Mouse (Mus musculus) heart, adult 2 months (tissue): ENCODE data around the gene Fkbp10.
A peak's percentile ranks its signal among the peaks of the same experiment; 100 is the strongest.

Source experiments
- CTCF ChIP-seq: fragments of 200-600 bp; IDR thresholded peaks from 2 replicates; pipeline ENCODE4 v1.8.1; 2022; ENCODE audit warnings: antibody characterized with exemption, mild to moderate bottlenecking, moderate library complexity
- EP300 ChIP-seq: fragments of 200-500 bp; IDR thresholded peaks from 2 replicates; pipeline ENCODE4 v1.6.1; 2011; ENCODE audit warnings: low read depth, low read length, control low read depth; ENCODE audit not compliant: insufficient read depth
- POLR2A ChIP-seq: fragments of 200-500 bp; IDR thresholded peaks from 2 replicates; pipeline ENCODE4 v1.6.1; 2011; ENCODE audit warnings: mild to moderate bottlenecking, low read depth, low read length, control low read depth; ENCODE audit not compliant: insufficient read depth

GRCm38 (mm10) chr11:100472935-100473295 is 57.4 kb downstream of the Fkbp10 start:
- no peak for TF ChIP-seq POLR2A
- peak; percentile 0; the same call in 1 of the 2 replicates for TF ChIP-seq CTCF
- no peak for TF ChIP-seq EP300
